Mouse (Mus musculus): ENCODE measurements at regions not wholly inside any gene's neighbourhood (a gene's known extent, or its start where the extent isn't known, plus 50 kb on each side); places are given as distances from the start of the nearest gene placed in this dataset.

DNA sequence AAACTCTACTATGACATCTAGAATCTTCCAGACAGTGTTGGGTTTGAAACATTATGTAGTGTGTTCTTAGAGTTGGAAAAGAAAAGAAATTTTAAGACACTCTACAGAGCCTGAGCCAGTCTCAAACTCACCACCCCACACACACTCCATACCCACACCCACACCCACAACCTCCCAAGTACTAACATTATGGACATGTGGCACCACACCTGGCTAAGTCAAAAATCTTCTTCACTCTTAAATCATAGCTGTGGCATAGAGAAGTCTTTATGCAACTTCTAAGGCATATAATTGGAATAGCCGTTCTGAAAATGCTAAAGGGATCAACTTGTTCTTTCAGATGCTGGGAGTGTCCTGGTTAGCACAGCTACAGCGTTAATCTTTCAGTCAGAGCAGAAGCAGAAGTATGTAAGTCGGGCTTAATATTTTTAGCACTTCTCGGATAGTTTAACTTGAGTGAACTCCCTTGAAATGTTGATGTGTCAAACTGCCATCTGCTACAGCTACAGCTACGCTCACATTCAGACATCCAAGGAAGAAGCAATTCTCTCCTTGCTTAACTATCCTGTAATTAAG is 68.6 kb upstream of the Creb1 start:
- TF ChIP-seq CTCF (IDR thresholded peaks at IDR 0.05; ENCODE audit: insufficient read depth, low read depth, low read length), result no peak
- TF ChIP-seq POLR2A (IDR thresholded peaks at IDR 0.05; ENCODE audit: insufficient read depth, low read depth, low read length), result no peak
